Mouse (Mus musculus): ENCODE measurements around the gene Zkscan1. TPM values are rescaled to one million over a fixed set of nuclear protein-coding genes. Genes with fewer than 3 reads are reported as not detected.

Gene Zkscan1
- polyA plus RNA-seq, 1 experiment from 2014 or later, result 32.5 TPM

DNA sequence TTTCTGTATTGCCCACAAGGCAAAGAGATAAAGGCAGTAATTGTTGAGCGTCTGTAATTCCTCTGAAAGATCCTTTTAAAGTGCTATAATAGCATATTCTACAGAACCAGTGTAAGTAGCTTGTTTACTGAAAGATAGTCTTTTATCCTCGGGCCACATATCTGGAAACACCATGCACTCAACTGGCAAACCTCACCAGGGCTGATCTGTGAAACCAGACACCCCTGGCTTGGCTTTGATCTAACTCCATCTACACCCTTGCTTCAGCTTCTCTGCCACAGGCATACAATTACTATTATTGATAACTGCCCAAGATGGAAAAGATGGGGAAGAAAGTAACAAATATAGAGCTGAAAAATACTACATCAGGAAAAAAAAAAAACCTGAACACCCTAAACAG is 377 bp upstream of the Zkscan1 start:
- no peak overlapping the region for H3K27ac ChIP-seq (ENCODE audit: low read depth, low read length)
- DNase-seq (ENCODE audit: low spot score), result peak; percentile 21
- H3K9ac ChIP-seq (ENCODE audit: low read depth, low read length), result 0 out of 2 replicates have a peak overlapping the region, but pooled peaks have one; percentile 1

DNA sequence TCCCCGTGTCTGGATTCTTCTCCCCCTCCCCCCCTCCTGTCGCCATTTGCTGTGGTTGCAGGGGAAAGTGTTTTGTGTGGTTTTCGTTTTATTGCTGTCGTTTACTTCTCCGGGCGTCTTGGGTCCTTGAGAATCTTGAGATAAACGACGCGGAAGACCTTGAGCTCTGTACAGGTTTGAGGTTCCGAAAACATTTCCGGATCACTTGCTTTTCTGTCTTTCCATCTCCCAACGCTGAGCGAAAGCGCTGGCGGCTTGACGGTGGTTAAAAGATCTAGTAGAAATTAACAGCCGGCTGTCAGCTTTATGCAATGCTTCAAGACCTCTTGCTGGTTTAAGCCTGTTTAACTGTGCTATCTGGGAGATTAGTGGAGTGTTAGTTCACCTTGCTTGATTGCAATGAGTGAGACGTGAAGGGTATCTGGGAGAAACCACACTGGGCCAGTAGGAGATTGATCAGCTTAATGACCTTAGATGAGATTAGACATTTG is 582 bp downstream of the Zkscan1 start:
- H3K4me2 ChIP-seq (replicated peaks; ENCODE audit: low read depth, low read length), result peak overlapping the region; percentile 58
- under 1% methylated on average over 18 of the region's 18 CpGs for WGBS
- no peaks in the 10 kb centered on the region for H3K27me3 ChIP-seq (ENCODE audit: control insufficient read depth, insufficient read depth, low read length)
- peak overlapping the region; percentile 70; the same call in 1 of the 2 replicates for H3K27ac ChIP-seq (ENCODE audit: low read depth, low read length)
- peak; percentile 56 for DNase-seq (ENCODE audit: low spot score)
- no peaks in the 10 kb centered on the region for H3K4me1 ChIP-seq (replicated peaks; ENCODE audit: control insufficient read depth, insufficient read depth, low read length)
- H3K9ac ChIP-seq (ENCODE audit: low read depth, low read length), result peak overlapping the region; percentile 94
- peak overlapping the region; percentile 80 for H3K4me3 ChIP-seq (ENCODE audit: low read depth, low read length)
- H3K9me3 ChIP-seq (ENCODE audit: control insufficient read depth, low read length), result no peaks in the 10 kb centered on the region
- 0 out of 2 replicates have a peak, but pooled peaks have one; percentile 28 for ATAC-seq (ENCODE audit: low FRiP score)
- H3K36me3 ChIP-seq (ENCODE audit: control insufficient read depth, insufficient read depth, low read length), result no peaks in the 10 kb centered on the region

More for the DNA sequence above, 377 bp upstream of the Zkscan1 start:
- Histone ChIP-seq H3K4me2 (replicated peaks; ENCODE audit: low read depth, low read length) (peak overlapping the region; percentile 8; the same call in 1 of the 2 replicates), H3K27me3 (ENCODE audit: control insufficient read depth, insufficient read depth, low read length) (no peaks in the 10 kb centered on the region), H3K4me3 (ENCODE audit: low read depth, low read length) (no peak overlapping the region), H3K4me1 (replicated peaks; ENCODE audit: control insufficient read depth, insufficient read depth, low read length) (no peaks in the 10 kb centered on the region), H3K9me3 (ENCODE audit: control insufficient read depth, low read length) (no peaks in the 10 kb centered on the region), H3K36me3 (ENCODE audit: control insufficient read depth, insufficient read depth, low read length) (no peaks in the 10 kb centered on the region)
- ATAC-seq (ENCODE audit: low FRiP score), result peak; percentile 44
- WGBS, result 73% methylated on average over 2 of the region's 2 CpGs

DNA sequence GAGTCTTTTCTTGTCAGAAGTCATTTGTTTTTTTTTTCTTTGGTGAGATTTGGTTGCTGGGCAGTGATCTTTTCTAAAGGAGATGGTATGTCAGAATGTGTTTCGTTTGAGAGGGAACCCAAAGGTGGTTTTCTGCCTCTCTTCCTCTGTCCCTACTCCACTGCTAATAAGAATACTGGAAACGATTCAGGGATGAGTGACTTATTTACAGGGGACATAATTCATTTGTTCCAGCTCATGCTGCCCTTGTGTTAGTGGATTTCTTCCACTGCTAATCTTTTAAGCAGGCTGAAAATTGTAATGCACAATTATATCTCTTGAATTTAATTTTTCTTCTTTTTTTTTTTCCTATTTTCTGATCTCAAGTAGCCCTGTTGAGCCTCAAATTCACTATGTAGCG is 2.0 kb downstream of the Zkscan1 start:
- Histone ChIP-seq H3K4me1 (replicated peaks; ENCODE audit: control insufficient read depth, insufficient read depth, low read length) (no peaks in the 10 kb centered on the region), H3K9me3 (ENCODE audit: control insufficient read depth, low read length) (no peaks in the 10 kb centered on the region), H3K4me3 (ENCODE audit: low read depth, low read length) (no peak overlapping the region; the same call in 1 of the 2 replicates), H3K27me3 (ENCODE audit: control insufficient read depth, insufficient read depth, low read length) (no peaks in the 10 kb centered on the region), H3K4me2 (replicated peaks; ENCODE audit: low read depth, low read length) (peak overlapping the region; percentile 58; the same call in 1 of the 2 replicates), H3K27ac (ENCODE audit: low read depth, low read length) (no peak overlapping the region), H3K36me3 (ENCODE audit: control insufficient read depth, insufficient read depth, low read length) (no peaks in the 10 kb centered on the region), H3K9ac (ENCODE audit: low read depth, low read length) (no peak overlapping the region)
- 88% methylated on average over 3 of the region's 3 CpGs for WGBS
- DNase-seq (ENCODE audit: low spot score) (no peak), ATAC-seq (ENCODE audit: low FRiP score) (no peak)

DNA sequence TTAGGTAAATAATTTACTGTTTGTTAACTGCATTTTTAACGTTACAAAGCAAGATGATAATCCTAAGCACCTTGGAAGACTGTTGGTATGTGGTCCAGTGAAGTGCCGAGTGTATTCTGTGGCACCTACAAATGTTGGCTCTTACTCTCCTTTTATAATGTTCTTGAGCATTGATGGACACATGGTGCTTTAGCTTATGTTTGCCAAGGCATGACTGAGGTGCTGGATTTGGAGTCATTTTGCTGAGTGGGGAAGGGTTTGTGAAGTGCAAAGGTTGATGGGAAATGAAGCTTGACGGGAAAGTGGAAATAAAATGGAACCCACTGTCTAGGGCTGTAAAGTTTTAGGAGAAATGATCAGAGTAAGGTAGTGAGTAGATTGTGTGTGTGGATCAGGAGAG is 3.5 kb downstream of the Zkscan1 start:
- Histone ChIP-seq H3K4me2 (replicated peaks; ENCODE audit: low read depth, low read length) (no peak overlapping the region), H3K9ac (ENCODE audit: low read depth, low read length) (no peak overlapping the region), H3K36me3 (ENCODE audit: control insufficient read depth, insufficient read depth, low read length) (no peaks in the 10 kb centered on the region), H3K27me3 (ENCODE audit: control insufficient read depth, insufficient read depth, low read length) (no peaks in the 10 kb centered on the region), H3K27ac (ENCODE audit: low read depth, low read length) (no peak overlapping the region), H3K4me3 (ENCODE audit: low read depth, low read length) (no peak overlapping the region), H3K4me1 (replicated peaks; ENCODE audit: control insufficient read depth, insufficient read depth, low read length) (no peaks in the 10 kb centered on the region), H3K9me3 (ENCODE audit: control insufficient read depth, low read length) (no peaks in the 10 kb centered on the region)
- ATAC-seq (ENCODE audit: low FRiP score) (no peak), DNase-seq (ENCODE audit: low spot score) (no peak)
- 95% methylated on average over 3 of the region's 3 CpGs for WGBS

DNA sequence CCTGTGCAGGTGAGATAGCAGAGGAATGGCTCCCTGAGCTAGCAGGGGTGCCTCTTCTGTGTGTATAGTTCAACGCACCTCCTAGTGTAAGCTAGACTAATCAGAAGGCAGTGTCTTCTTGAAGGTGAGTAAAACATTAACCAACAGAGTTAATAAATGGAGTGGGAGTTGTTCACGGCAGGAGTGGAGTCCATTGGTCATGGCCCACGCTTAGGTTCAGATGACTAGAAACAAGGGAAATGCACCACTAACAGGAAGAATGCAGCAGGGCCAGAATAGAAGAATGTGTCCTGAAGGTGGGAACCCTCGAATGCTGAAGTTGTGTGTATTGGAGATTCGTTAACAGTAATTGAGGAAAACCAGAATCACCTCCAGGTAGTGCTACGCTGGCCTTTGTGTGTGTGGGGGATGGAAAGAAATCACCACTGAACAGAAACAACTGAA is 4.2 kb downstream of the Zkscan1 start:
- Histone ChIP-seq H3K4me3 (ENCODE audit: low read depth, low read length) (no peak overlapping the region), H3K27me3 (ENCODE audit: control insufficient read depth, insufficient read depth, low read length) (no peaks in the 10 kb centered on the region), H3K36me3 (ENCODE audit: control insufficient read depth, insufficient read depth, low read length) (no peaks in the 10 kb centered on the region), H3K4me1 (replicated peaks; ENCODE audit: control insufficient read depth, insufficient read depth, low read length) (no peaks in the 10 kb centered on the region), H3K27ac (ENCODE audit: low read depth, low read length) (no peak overlapping the region), H3K9ac (ENCODE audit: low read depth, low read length) (no peak overlapping the region), H3K4me2 (replicated peaks; ENCODE audit: low read depth, low read length) (no peak overlapping the region), H3K9me3 (ENCODE audit: control insufficient read depth, low read length) (no peaks in the 10 kb centered on the region)
- no peak for ATAC-seq (ENCODE audit: low FRiP score)
- WGBS, result 88% methylated on average over 6 of the region's 6 CpGs
- no peak for DNase-seq (ENCODE audit: low spot score)

DNA sequence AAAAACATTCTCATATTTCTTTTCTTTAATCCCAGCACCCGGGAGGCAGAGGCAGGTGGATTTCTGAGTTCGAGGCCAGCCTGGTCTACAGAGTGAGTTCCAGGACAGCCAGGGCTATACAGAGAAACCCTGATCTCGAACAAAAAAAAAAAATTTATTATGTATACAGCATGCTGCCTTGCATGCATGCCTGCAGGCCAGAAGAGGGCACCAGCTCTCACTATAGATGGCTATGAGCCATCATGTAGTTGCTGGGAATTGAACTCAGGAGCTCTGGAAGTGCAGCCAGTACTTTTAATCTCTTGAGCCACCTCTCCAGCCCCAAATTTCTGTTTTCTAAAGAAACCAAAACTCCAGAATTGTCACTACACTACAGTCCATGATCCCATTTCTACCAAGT is 5.4 kb downstream of the Zkscan1 start:
- Histone ChIP-seq H3K4me2 (replicated peaks; ENCODE audit: low read depth, low read length) (no peak overlapping the region), H3K4me3 (ENCODE audit: low read depth, low read length) (no peak overlapping the region), H3K27me3 (ENCODE audit: control insufficient read depth, insufficient read depth, low read length) (no peaks in the 10 kb centered on the region), H3K9me3 (ENCODE audit: control insufficient read depth, low read length) (no peaks in the 10 kb centered on the region), H3K27ac (ENCODE audit: low read depth, low read length) (no peak overlapping the region), H3K4me1 (replicated peaks; ENCODE audit: control insufficient read depth, insufficient read depth, low read length) (no peaks in the 10 kb centered on the region), H3K9ac (ENCODE audit: low read depth, low read length) (no peak overlapping the region), H3K36me3 (ENCODE audit: control insufficient read depth, insufficient read depth, low read length) (no peaks in the 10 kb centered on the region)
- DNase-seq (ENCODE audit: low spot score) (peak; percentile 18), ATAC-seq (ENCODE audit: low FRiP score) (no peak)
- WGBS, result 84% methylated on average over 3 of the region's 3 CpGs

DNA sequence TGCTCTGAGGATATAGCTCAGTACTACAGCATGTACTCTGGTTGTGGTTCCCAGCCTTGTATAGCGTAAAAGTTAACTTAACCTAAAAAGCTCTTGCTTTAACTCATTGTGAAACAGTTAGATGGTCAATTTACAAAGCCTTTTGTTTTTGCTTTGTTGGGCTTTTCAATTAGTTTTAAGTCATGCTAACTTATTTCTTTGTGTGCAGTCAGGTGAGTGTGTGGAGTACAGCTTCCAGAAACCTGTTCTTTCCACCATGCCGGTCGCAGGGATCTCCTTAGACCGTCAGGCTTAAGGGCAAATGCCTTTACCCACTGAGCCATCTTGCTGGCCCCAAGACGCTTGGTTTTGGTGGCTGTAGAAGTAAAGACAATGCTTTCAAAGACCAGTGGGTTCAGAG is 5.9 kb downstream of the Zkscan1 start:
- Histone ChIP-seq H3K27ac (ENCODE audit: low read depth, low read length) (no peak overlapping the region), H3K36me3 (ENCODE audit: control insufficient read depth, insufficient read depth, low read length) (peaks cover 1% of the 10 kb centered on the region; the same call in 1 of the 2 replicates), H3K4me2 (replicated peaks; ENCODE audit: low read depth, low read length) (no peak overlapping the region), H3K4me1 (replicated peaks; ENCODE audit: control insufficient read depth, insufficient read depth, low read length) (no peaks in the 10 kb centered on the region), H3K4me3 (ENCODE audit: low read depth, low read length) (no peak overlapping the region), H3K9me3 (ENCODE audit: control insufficient read depth, low read length) (no peaks in the 10 kb centered on the region), H3K27me3 (ENCODE audit: control insufficient read depth, insufficient read depth, low read length) (no peaks in the 10 kb centered on the region), H3K9ac (ENCODE audit: low read depth, low read length) (no peak overlapping the region)
- ATAC-seq (ENCODE audit: low FRiP score), result no peak
- 91% methylated on average over 5 of the region's 5 CpGs for WGBS
- no peak for DNase-seq (ENCODE audit: low spot score)

DNA sequence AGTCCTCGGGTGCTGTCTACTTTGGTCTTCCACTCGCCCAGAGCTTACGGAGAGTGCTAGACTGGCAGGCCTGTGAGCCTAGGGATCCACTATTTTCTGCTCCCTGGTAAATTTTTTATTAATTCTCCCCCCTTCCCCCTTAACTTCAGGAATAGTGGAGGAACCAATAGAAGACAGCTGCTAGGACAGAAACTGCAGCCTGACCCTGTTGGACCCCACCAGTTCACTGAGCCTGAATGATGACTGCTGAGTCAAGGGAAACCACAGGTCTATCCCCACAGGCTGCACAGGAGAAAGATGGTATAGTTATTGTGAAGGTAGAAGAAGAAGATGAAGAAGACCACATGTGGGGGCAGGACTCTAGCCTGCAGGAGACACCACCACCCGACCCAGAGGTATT is 7.9 kb downstream of the Zkscan1 start:
- 93% methylated on average over 4 of the region's 4 CpGs for WGBS
- peaks cover 8% of the 10 kb centered on the region; the same call in 1 of the 2 replicates for H3K36me3 ChIP-seq (ENCODE audit: control insufficient read depth, insufficient read depth, low read length)
- ATAC-seq (ENCODE audit: low FRiP score), result no peak
- H3K4me2 ChIP-seq (replicated peaks; ENCODE audit: low read depth, low read length), result no peak overlapping the region
- H3K9ac ChIP-seq (ENCODE audit: low read depth, low read length), result no peak overlapping the region
- no peaks in the 10 kb centered on the region for H3K27me3 ChIP-seq (ENCODE audit: control insufficient read depth, insufficient read depth, low read length)
- H3K4me1 ChIP-seq (replicated peaks; ENCODE audit: control insufficient read depth, insufficient read depth, low read length), result no peaks in the 10 kb centered on the region
- no peaks in the 10 kb centered on the region for H3K9me3 ChIP-seq (ENCODE audit: control insufficient read depth, low read length)
- no peak for DNase-seq (ENCODE audit: low spot score)
- H3K4me3 ChIP-seq (ENCODE audit: low read depth, low read length), result no peak overlapping the region
- H3K27ac ChIP-seq (ENCODE audit: low read depth, low read length), result no peak overlapping the region

DNA sequence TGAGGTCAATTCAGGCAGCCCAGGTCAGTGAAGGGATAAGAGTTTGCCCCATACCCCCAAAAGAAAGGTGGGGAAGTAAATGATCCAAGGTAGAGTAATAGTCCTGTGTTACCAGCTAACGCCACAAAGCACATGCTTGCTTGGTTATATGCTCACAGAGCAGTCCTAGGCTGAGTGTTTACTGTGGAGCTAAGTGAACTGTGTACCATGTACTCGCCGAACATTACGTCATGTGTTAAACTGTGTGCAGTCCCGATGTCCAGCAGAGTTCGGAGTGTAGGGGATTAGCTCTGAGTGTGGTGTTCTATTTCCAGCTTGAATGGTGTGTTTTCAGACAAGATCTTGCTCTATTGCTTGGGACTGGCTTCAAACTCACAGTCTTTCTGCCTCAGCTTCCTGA is 9.6 kb downstream of the Zkscan1 start:
- 91% methylated on average over 6 of the region's 6 CpGs for WGBS
- Histone ChIP-seq H3K4me2 (replicated peaks; ENCODE audit: low read depth, low read length) (no peak overlapping the region), H3K36me3 (ENCODE audit: control insufficient read depth, insufficient read depth, low read length) (peaks cover 20% of the 10 kb centered on the region; the same call in 1 of the 2 replicates), H3K27ac (ENCODE audit: low read depth, low read length) (no peak overlapping the region), H3K27me3 (ENCODE audit: control insufficient read depth, insufficient read depth, low read length) (no peaks in the 10 kb centered on the region), H3K4me3 (ENCODE audit: low read depth, low read length) (no peak overlapping the region), H3K9me3 (ENCODE audit: control insufficient read depth, low read length) (no peaks in the 10 kb centered on the region), H3K4me1 (replicated peaks; ENCODE audit: control insufficient read depth, insufficient read depth, low read length) (no peaks in the 10 kb centered on the region), H3K9ac (ENCODE audit: low read depth, low read length) (no peak overlapping the region)
- DNase-seq (ENCODE audit: low spot score) (no peak), ATAC-seq (ENCODE audit: low FRiP score) (no peak)
